In genomic region chr19:29496786-29497557, GRCm38 (mm10) we compare ENCODE assay signal across 19 mouse cellular contexts. TPM values are rescaled to one million over a fixed set of nuclear protein-coding genes. Genes with fewer than 3 reads are reported as not detected.
DNase-seq lines count a peak whose midpoint lies in the region; ATAC-seq and TF ChIP-seq lines count a peak whose summit lies in the region.
"Had no signal": no experiment of that assay in that cellular context is flagged by ENCODE, and none has a peak within 500 bp of the region (broad histone marks: within the 10 kb centered on the region; RNA-seq: fewer than 3 reads in every experiment).

No protein-coding gene starts in this region.

- no peak overlapping the region for H3K4me3 ChIP-seq in midbrain, embryonic 11.5 days (ENCODE audit: low read depth, low read length)
- no peak overlapping the region for H3K4me3 ChIP-seq in midbrain, embryonic 10.5 days
- H3K4me3 ChIP-seq in liver, embryonic 13.5 days (replicated peaks), result no peak overlapping the region
- H3K4me3 ChIP-seq in lung, adult 2 months (replicated peaks; ENCODE audit: extremely low read depth, low read depth, low read length), result no peak overlapping the region
- H3K4me3 ChIP-seq: embryonic facial prominence, embryonic 10.5 days; erythroblast, embryonic 14.5 days; forebrain, embryonic 15.5 days; heart, adult 2 months; hindbrain, embryonic 13.5 days; neural tube, embryonic 12.5 days; stomach, embryonic 15.5 days had no signal

- no peak overlapping the region for H3K4me2 ChIP-seq in midbrain, embryonic 11.5 days
- no peak overlapping the region for H3K4me2 ChIP-seq in liver, embryonic 13.5 days
- H3K4me2 ChIP-seq: forebrain, embryonic 15.5 days; hindbrain, embryonic 13.5 days; lung, embryonic 14.5 days; neural tube, embryonic 12.5 days; stomach, embryonic 15.5 days had no signal

- no peaks in the 10 kb centered on the region for H3K9me3 ChIP-seq in midbrain, embryonic 11.5 days (ENCODE audit: control insufficient read depth, low read length)
- no peaks in the 10 kb centered on the region for H3K9me3 ChIP-seq in midbrain, embryonic 10.5 days (replicated peaks)
- no peaks in the 10 kb centered on the region for H3K9me3 ChIP-seq in liver, embryonic 13.5 days (replicated peaks)
- H3K9me3 ChIP-seq: embryonic facial prominence, embryonic 10.5 days; forebrain, embryonic 15.5 days; hindbrain, embryonic 13.5 days; neural tube, embryonic 12.5 days; stomach, embryonic 15.5 days had no signal

- H3K4me1 ChIP-seq in midbrain, embryonic 11.5 days (ENCODE audit: control insufficient read depth, insufficient read depth, low read length), result no peaks in the 10 kb centered on the region
- no peaks in the 10 kb centered on the region for H3K4me1 ChIP-seq in midbrain, embryonic 10.5 days
- H3K4me1 ChIP-seq in liver, embryonic 13.5 days (replicated peaks), result peaks cover 48% of the 10 kb centered on the region
- peaks cover 4% of the 10 kb centered on the region for H3K4me1 ChIP-seq in lung, adult 2 months (ENCODE audit: control insufficient read depth, insufficient read depth, low read length)
- H3K4me1 ChIP-seq: neural tube, embryonic 12.5 days; stomach, embryonic 15.5 days had no signal

- H3K9ac ChIP-seq in midbrain, embryonic 11.5 days (ENCODE audit: low read length), result no peak overlapping the region
- no peak overlapping the region for H3K9ac ChIP-seq in liver, embryonic 13.5 days
- H3K9ac ChIP-seq: forebrain, embryonic 15.5 days; hindbrain, embryonic 13.5 days; lung, embryonic 14.5 days; neural tube, embryonic 12.5 days; stomach, embryonic 15.5 days had no signal

- no peaks in the 10 kb centered on the region for H3K36me3 ChIP-seq in midbrain, embryonic 11.5 days (ENCODE audit: control insufficient read depth, insufficient read depth, low read length)
- no peaks in the 10 kb centered on the region for H3K36me3 ChIP-seq in midbrain, embryonic 10.5 days
- no peaks in the 10 kb centered on the region for H3K36me3 ChIP-seq in liver, embryonic 13.5 days
- H3K36me3 ChIP-seq: embryonic facial prominence, embryonic 10.5 days; forebrain, embryonic 15.5 days; hindbrain, embryonic 13.5 days; neural tube, embryonic 12.5 days; stomach, embryonic 15.5 days had no signal

- no peak for TF ChIP-seq CTCF in lung, adult 2 months (IDR thresholded peaks at IDR 0.05; ENCODE audit: insufficient read depth, low read length)

- ATAC-seq in midbrain, embryonic 11.5 days (ENCODE audit: low FRiP score), result no peak
- ATAC-seq in liver, embryonic 13.5 days (ENCODE audit: low read depth), result peak; percentile 65
- ATAC-seq: forebrain, embryonic 15.5 days had no signal

- DNase-seq in adrenal gland, postnatal 10 days, result peak; percentile 44
- DNase-seq in adrenal gland, postnatal 4 days (ENCODE audit: low spot score in 2 of 2), result no peak
- DNase-seq in midbrain, embryonic 11.5 days (ENCODE audit: low spot score, missing footprints), result peak; percentile 68
- DNase-seq in midbrain, embryonic 10.5 days (ENCODE audit: low spot score), result no peak
- DNase-seq in liver, embryonic 13.5 days, result no peak
- no peak for DNase-seq in right cerebral cortex, postnatal 25 days
- DNase-seq in layer of hippocampus, adult 11-12 months (ENCODE audit: low spot score), result no peak
- no peak for DNase-seq in lung, adult 2 months
- DNase-seq: cerebellum, adult 11 months; cerebellum, postnatal 36 days; heart, adult 2 months; right cerebral cortex, postnatal 4 days had no signal

- WGBS in midbrain, embryonic 11.5 days, result 87% methylated on average over 7 of the region's 7 CpGs
- 80% methylated on average over 7 of the region's 7 CpGs for WGBS in midbrain, embryonic 10.5 days
- WGBS in liver, embryonic 13.5 days (ENCODE audit: insufficient replicate concordance), result 49% methylated on average over 7 of the region's 7 CpGs
- WGBS in lung, adult 2 months, result 62% methylated on average over 7 of the region's 7 CpGs

- no peaks in the 10 kb centered on the region for H3K27me3 ChIP-seq in midbrain, embryonic 11.5 days (ENCODE audit: control insufficient read depth, insufficient read depth, low read length)
- H3K27me3 ChIP-seq in midbrain, embryonic 10.5 days (ENCODE audit: low read depth, poor library complexity, severe bottlenecking), result no peaks in the 10 kb centered on the region
- no peaks in the 10 kb centered on the region for H3K27me3 ChIP-seq in liver, embryonic 13.5 days
- H3K27me3 ChIP-seq: forebrain, embryonic 15.5 days; hindbrain, embryonic 13.5 days; neural tube, embryonic 12.5 days; stomach, embryonic 15.5 days had no signal

- H3K27ac ChIP-seq in midbrain, embryonic 11.5 days (ENCODE audit: low read depth, low read length), result no peak overlapping the region
- H3K27ac ChIP-seq in midbrain, embryonic 10.5 days (replicated peaks), result no peak overlapping the region
- H3K27ac ChIP-seq in liver, embryonic 13.5 days, result peak overlapping the region; percentile 54
- H3K27ac ChIP-seq: forebrain, embryonic 15.5 days; heart, adult 2 months; hindbrain, embryonic 13.5 days; neural tube, embryonic 12.5 days; stomach, embryonic 15.5 days had no signal

- no peak for TF ChIP-seq POLR2A in lung, adult 2 months (IDR thresholded peaks at IDR 0.05; ENCODE audit: borderline replicate concordance, extremely low read depth, low read depth, low read length)

RNA-seq across cellular contexts. Expression of gene Ric1, which starts 25.1 kb away (rescaled TPM):
- 10 to 100 TPM; 51.9 to 57.6 TPM for total RNA-seq in adrenal gland, postnatal 10 days (2021)
- 10 to 100 TPM; 37.6 to 41.6 TPM for total RNA-seq in adrenal gland, postnatal 4 days (2021)
- polyA plus RNA-seq in midbrain, embryonic 11.5 days (2014; fragmentation: Nextera tagmentation; extraction: Ambion mirVana), result 10.8 and 11.8 TPM in 2 replicates
- 9.8 and 10.2 TPM in 2 replicates for polyA plus RNA-seq in midbrain, embryonic 10.5 days (2016; fragmentation: Nextera tagmentation; extraction: Ambion mirVana)
- polyA plus RNA-seq in liver, embryonic 13.5 days (2015; fragmentation: Nextera tagmentation; extraction: Ambion mirVana), result 3.4 and 3.6 TPM in 2 replicates
- polyA plus RNA-seq in lung, adult 2 months (2012; rRNA removed), result 12.3 and 19.1 TPM in 2 replicates

Comparison
In these comparisons a context has a peak if more than half of its experiments do, and no peak if none do; other contexts are left out.
1. DNase-seq: peak in adrenal gland, postnatal 10 days (single experiment) and midbrain, embryonic 11.5 days (single experiment); none in adrenal gland, postnatal 4 days (0 of 2), midbrain, embryonic 10.5 days (single experiment), liver, embryonic 13.5 days (single experiment), right cerebral cortex, postnatal 25 days (single experiment), layer of hippocampus, adult 11-12 months (single experiment) and lung, adult 2 months (single experiment).